Mouse (Mus musculus) mouse trophoblast stem cell (cell line): ENCODE results near the gene Krt24.

Experiments
- in situ Hi-C, 2 experiments: fragments of 300-500 bp; cut with MseI, MboI; formaldehyde crosslinking; loops; 2 replicates in 1 of 2; 3 replicates in 1 of 2; pipeline ENCODE4 v1.15.1; 2025

Gene Krt24

DNA sequence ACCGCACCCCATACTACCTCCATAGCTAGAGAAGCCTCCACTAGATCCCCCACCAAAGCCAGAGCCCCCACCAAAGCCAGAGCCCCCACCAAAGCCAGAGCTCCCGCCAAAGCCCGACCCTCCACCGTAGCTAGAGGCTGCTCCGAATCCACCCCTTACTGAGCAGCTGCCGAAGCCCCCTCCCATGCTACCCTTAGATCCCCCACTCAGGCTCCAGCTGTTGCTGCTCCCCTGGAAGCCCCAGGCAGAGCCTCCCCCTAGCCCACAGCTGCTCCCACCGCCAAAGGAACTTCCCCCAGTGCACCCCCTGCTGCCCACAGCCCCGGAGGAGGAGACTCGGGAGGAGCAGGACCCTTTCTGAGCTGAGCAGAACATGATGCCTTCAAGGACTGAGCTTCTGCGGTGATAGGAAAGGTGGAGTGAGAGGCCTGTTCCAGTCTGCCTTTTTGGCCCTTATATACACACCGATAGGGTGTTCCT lies at the start of gene Krt24:
Gene Krt24 (minus strand): TSS at position 430 of the 480 bp plus-strand sequence.
- in situ Hi-C loops = no loop called here

DNA sequence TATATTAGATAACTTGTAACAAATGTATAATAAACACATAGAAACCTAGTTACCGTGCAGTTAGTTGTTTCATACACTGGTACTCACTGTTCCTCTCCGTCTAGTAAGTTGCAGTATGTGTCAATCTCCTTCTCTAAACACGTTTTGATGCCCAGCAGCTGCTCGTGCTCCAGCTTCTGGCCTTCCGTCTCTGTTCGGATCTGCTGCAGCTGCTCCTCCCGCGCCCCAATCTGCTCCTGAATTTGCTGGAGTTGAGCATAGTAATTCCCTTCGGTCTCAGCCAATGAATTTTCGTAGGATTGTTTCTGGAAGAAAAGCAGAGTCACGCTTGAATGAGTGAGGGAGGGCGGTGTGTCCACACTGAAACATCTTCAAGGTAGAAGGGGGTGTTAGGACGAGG lies 48.4 kb upstream of the Krt24 start:
- in situ Hi-C loops = no loop called here

DNA sequence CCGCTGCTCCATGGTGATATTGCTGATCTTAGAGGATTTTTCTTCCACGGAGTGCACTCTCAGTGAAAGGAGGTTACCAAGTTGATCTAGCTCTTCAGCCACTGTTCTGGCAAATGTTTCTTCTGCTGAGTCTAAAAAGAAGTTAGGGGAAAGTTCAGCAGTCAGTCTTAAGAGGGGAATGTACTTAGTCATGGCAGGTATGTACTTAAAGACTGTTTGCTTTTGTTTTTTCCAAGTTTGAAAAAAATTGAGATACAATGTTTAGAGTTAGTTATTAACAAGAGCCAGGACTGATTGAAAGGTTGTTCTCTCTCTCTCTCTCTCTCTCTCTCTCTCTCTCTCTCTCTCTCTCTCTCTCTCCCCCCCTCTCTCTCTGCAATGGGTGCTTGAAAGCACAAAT lies 44.6 kb upstream of the Krt24 start:
- in situ Hi-C loops = no loop called here

DNA sequence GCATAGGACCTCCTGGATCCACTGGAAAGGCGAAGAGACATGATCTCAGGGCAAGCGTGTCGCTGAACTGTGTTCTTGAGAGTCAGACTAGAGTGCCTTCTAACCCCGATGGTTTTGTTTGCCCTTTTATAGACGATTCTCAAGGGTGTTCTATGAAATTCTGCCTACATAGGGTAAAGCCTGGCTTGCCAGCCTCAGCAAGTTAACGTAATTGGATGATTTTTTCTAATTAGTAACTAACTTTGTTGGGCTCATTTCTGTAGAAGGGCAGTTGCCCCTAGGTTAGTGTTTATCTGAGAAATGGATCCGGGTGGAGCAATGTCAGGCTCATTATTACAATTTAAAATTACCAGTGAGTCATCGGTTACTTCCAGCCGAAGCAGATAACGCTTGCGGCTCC lies 37.8 kb upstream of the Krt24 start, which contains the start of gene Krt25:
Gene Krt25 (minus strand): TSS at position 101 of the 400 bp plus-strand sequence.
- in situ Hi-C loops = no loop called here

DNA sequence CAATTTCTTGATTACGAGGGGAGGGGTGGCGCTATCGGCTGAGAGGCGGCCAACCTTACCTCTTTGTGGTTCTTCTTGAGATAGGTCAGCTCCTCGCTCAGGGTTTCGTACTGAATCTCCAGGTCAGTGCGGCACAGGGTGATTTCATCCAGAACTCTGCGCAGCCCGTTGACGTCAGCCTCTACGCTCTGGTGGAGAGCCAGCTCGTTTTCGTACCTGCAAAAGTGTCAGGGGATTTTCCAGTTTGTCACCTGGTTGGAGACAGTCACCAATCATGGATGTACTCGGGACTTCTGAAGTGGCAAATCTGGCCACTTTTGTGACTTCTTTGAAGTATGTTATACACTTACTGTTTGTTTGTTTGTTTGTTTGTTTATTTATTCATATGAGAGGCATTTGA lies 36.0 kb upstream of the Krt24 start:
- in situ Hi-C loops = no loop called here

DNA sequence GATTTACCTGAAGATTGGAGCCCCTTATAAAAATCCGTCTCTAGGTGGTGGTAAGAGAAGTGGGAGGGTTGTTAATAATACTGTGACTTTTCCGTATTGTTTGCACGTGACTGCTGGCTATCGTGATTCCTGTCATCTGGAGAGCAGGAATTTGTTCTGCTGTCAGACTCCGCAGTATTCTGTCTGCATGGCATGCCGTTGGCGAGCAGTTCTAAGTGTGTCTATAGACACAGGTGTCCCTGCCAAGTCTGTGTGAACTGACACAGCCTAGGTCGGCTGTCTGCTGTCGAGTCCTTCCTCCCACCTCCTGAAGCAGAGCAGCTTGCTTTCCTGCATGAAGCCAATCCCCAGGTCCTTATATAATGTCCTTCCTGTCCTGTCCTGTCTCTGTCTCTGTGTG lies 34.1 kb upstream of the Krt24 start:
- in situ Hi-C loops = no loop called here

DNA sequence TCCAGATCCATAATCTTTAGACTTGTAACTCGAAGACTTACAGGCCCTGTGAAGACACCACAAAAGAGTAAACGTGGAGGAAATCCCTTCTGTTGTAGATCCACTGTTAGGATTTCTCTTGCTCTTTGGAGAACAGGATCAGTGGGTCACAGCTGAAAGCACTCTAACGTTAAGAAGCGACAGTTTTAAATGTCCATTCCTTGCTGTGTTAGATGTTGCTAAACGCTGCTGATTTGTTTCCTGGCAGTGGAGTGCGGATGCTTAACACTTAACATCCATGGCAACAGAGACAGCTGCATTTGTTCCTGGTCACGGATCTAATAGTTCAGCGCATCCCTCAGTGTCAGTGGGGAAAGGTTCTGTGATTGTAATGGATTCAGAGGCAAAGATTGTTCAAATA lies 31.5 kb upstream of the Krt24 start:
- in situ Hi-C loops = no loop called here

DNA sequence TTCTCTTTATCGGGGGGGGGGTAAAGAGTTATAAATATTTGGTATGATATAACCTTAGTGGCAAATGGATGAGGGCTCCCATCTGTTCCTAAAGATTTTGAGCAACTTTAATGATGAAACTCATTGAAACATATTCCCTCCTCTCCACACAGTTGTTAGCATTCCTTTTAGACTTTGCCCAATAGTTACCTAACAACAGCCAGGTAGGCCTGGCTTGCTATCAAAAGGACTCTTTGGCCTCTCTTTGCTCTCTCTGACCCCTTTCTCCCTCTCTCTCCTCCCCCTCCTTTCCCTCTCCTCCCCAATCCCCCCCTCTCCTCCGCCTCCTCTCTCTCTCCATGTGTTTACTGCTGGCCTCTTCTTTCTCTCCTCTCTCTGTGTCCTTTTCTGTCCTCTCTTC lies 29.5 kb upstream of the Krt24 start:
- in situ Hi-C loops = loop anchor here (5.0 kb wide), 2 partner anchors 48 to 53 kb away; no protein-coding TSS in a partner anchor

DNA sequence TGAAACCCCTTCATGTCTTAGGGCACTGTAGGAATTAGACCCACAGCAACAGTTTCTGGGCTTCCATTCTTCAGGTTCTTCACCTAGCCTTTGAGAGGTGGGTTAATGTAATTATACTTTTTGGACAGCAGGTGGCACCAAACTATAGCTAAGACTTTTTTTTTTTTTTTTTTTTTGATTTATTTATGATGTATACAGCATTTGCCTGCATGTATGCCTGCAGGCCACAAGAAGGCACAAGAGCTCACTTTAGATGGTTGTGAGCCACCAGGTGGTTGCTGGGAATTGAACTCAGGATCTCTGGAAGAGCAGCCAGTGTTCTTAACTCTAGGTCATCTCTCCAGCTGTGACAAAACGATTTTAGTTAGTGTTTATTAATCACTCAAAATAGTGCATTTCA lies 25.8 kb upstream of the Krt24 start:
- in situ Hi-C loops = loop anchor here (5.0 kb wide), 2 partner anchors 51 to 56 kb away; no protein-coding TSS in a partner anchor

DNA sequence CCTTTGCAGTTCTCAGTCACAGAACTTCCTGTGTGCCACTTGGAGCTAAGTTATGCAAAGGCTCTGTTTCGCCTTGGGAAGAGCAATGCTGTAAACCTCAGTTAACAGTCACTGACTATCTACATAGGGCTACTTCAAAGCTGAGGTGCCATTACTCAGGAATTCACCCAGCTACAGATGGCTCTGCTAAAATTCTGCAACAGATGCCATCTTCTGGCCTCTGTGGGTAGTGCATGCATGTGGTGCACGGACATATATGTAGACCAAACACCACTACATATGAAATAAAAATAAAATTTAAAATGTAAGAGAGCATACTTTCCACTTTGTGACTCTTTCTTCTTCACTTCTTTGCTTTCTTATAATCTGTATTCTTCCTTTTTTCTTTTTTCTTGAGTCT lies 22.5 kb upstream of the Krt24 start:
- in situ Hi-C loops = no loop called here

DNA sequence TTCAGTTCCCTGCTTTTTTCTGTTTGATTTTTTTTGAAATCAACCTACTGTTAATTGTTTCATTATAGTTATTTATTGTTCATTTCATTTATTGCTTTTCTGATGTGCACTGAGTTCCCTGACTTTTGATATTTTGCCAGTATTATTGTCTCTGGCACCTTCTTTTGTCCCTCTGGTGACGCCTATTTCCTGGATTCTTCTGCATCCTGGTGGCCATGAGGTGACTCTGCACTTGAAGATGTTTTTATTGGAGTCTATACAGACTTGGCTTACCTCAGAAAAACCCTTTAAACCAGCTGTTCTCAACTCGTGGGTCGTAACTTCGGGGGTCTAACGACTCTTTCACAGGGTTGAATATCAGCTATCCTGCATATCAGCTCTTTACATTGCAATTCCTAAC lies 10.0 kb upstream of the Krt24 start:
- in situ Hi-C loops = loop anchor here in 1 of 2 experiments (5.0 kb wide), 1 partner anchor 38 kb away; no protein-coding TSS in a partner anchor

DNA sequence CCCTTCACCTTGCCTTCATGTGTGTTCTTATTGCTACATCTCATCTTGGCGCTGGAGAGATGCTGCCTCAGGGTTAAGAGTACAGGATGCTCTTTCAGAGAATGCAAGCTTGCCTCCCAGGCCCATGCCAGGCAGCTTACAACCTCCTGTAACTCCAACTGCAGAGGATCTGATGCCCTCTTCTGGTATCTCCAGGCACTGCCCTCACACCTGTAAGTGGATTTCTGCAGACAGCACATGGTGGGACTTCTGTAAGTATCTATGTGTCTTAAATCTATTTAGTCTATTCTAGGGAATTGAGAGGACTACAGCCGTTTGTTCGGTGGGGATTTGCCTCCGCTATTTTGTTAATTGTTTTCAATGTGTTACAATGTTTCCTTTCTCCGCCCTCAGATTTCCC lies 7.8 kb upstream of the Krt24 start:
- in situ Hi-C loops = no loop called here

DNA sequence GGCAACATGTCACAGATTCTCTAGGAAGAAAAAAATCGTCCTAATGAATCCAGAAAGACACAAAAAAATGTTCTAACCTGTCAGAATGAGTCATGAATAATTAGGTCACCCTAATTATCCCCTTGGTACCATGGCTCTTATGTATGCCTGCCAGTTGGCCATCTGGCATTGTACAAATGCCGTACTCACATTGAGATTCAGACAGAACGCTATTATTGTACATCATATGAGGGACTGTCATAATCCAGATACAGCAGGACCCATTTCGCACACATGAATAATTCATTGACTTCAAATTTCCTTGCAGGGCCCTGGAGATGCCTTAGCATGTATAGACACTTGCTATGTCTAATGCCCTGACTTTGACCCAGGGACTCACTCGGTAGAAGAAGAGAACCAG lies 1.1 kb downstream of the Krt24 start:
- in situ Hi-C loops = no loop called here

DNA sequence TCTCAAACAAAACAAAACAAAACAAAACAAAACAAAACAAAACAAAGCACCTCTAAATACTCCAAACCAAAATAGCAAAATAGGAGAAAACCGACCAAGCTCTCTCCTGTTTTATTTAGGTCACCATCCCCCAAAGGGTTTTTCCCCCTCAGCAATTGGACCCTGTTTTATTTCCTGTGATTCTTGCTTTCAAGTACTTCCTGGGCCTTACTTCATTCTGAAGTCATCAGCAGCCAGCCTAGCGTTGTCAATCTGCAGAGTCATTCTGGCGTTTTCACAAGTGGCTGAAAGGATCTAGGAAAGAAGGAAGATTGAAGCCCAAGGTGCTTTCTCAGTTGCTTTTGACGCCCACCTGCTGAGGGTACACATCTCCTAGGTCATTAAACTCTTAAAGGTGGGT lies 1.7 kb downstream of the Krt24 start:
- in situ Hi-C loops = no loop called here

DNA sequence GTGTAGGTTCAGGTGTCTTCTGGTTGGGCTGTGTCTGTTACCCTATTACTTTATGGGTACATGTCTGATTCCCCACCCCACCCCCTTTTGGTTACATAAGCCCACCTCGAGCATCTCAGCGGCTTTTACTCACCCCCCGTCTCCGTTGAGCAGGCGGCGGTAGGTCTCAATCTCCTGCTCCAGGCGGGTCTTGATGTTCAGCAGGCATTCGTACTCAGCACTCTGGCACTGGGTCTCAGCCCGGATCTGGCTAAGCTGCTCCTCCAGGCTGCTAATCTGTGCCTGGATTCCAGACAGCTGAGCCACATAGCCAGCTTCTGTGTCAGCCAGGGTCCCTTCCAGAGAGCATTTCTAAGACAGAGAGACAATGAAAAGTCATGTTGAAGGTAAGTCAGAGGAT lies 3.9 kb downstream of the Krt24 start:
- in situ Hi-C loops = no loop called here

DNA sequence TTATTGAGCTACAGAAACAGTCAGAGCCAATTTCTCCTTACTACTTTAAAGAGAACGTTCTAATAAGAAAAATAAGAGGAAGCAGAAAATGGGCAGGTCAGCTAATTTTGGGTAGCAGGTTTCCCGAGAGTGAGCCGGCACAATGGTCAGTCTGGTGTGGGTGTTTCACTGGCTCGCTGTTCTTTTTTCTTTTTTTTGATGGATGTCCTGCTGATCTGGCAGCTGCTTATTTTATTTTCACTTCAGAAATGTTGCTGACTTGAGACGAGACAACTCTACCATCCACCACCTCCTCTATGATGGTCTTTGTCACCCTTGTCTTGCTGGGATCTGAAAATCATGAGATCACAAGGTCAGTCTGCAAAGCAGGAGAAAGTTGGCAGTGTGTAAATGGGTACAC lies 5.1 kb downstream of the Krt24 start:
- in situ Hi-C loops = no loop called here

DNA sequence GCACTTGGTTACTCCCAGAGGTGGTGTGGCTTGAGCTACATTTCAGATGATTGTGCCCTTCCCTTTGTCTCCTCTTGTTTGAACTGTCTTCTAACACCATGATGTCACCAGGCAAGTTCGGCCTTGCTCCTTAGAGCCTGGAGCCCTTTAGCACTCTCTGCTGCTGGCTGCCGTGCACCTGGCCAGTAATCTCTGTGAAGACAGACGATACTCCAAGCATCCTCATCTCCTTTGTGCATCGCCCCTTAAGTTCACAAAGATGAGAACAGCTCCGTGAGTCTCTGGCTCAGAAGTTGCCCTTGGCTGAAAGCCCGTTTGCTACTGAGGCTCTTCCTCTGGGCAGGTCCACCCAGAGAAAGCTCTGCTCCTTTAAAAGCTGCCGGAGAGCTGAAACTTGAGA lies 8.3 kb downstream of the Krt24 start:
- in situ Hi-C loops = no loop called here

DNA sequence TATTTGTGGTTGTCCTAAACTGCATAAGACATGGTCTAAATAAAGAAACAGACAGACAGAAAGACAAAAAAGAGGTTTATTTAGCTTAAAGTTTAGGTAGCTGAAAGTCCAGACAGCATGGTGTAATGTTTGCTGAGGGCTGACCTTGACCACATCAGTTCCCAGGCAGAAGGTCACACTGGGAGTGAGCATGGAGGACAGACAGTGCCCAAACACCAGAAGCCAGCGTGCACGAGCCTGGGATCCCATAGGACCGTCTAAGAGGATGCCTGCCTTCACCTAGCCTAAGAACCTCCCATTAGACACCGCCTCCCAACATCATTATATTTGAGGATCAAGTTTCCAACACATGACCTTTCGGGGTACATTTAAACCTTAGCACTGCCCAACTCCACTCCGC lies 9.4 kb downstream of the Krt24 start:
- in situ Hi-C loops = no loop called here

DNA sequence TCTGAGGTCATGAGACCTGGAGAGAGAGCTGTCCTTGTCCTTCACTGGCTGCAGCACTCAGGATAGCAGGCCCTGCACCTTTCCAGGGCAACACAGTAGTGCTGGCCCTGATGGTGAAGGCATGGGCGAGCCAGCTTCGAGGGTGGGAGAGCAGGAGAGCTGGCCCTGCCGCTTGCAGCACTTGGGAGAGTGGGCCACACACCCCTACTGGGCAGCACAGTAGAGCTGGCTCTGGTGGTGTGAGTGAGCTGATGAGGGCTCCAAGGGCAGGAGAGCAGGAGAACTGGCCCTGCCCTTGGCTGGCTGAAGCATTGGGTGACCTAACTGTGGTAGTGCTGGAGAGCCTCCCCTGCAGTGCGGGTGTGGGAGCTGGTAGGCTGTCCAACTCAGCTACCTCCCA lies 12.3 kb downstream of the Krt24 start:
- in situ Hi-C loops = no loop called here

DNA sequence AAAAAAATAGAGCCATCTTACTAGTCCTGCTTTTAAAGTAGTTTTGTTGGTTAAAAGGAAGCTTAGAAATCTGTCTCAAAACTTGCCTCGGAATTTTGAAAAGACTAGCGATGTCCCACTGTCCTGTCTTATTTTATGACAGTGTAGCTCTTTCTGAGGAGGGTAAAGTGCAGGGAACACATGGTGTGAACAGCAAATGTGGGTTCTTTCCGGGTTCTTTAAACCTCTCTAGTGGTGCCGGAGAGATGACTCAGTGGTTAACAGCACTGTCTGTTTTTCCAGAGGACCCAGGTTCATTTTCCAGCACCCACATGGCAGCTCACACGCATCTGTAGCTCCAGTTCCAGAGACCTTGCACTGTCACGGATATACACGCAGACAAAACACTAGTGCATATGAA lies 15.9 kb downstream of the Krt24 start:
- in situ Hi-C loops = no loop called here

DNA sequence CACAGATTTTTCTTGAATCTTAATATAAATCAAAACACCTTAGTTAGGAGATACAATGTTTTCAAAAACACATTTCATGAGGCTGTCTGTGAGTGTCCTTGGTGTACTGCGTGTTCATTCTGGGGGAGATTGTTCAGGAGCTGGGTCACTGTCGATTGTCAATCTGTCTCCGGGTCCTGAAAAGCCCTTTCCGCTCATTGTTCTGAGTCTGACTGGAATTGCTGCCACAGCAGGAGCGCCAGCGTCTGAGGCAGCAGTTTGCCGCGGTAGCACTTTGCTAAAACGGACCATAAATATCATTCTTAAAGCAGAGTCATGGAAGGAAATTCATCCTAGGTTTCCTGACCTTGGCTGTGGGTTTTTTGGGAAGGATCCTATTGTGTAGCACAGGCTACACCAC lies 19.3 kb downstream of the Krt24 start:
- in situ Hi-C loops = no loop called here

DNA sequence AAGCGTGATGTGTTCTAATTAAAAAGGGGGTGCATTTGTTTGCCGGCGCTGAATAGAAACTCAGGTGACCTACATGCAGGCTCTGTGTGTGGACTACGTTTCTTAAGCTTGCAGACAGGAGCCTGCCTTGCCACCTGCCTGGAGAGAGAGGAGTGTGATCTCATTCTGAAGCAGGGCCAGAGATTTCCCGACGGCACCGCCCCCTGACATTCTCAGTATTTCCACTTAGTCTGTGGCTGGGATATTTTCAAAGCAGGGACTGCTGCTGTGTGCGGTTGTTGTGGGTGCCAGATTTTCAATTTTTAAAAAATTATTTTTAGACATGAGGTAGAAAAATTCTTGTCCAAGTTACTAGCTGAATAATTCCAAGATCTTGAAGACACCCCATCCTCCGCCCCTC lies 19.8 kb downstream of the Krt24 start:
- in situ Hi-C loops = no loop called here

DNA sequence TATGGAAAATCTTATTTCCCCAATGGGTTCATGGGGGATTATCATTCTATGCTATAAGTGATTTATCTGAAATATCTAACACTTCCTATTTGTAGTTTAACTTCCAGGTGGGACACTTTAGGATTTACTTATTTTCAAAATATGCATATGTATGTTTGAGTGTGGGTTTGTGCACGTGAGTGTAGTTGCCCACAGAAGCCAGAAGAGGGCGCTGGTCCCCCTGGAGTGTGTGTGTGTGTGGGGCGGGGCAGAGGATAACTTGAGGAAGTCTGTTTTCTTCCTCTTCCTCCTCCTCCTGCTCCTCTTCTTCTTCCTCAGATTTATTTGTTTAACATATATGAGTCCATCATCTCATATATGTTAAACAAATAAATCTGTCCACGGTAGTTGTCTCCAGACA lies 28.8 kb downstream of the Krt24 start:
- in situ Hi-C loops = loop anchor here in 1 of 2 experiments (5.0 kb wide), 1 partner anchor 41 kb away; no protein-coding TSS in a partner anchor

DNA sequence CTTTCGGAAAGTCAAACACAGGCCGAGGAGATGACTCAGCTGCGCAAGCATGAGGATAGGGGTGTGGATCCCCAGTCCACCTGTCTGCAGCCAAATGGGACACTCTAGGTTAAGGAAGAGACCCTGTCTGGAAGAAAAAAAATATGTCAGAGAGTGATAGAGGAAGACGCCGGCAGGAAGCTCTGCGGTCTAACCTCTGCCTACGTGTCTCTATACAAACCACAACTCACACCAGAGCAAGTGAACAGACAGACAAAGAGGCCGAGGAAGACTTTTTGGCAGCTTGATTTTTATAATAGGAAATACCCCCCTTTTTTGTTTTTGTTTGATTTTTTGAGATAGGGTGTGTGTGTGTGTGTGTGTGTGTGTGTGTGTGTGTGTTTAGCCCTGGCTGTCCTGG lies 29.7 kb downstream of the Krt24 start:
- in situ Hi-C loops = loop anchor here in 1 of 2 experiments (5.0 kb wide), 1 partner anchor 42 kb away; no protein-coding TSS in a partner anchor
